In genomic region chr3:143949026-143949637, GRCm38 (mm10) we compare ENCODE assay signal across 12 mouse cellular contexts.
DNase-seq lines count a peak whose midpoint lies in the region; ATAC-seq and TF ChIP-seq lines count a peak whose summit lies in the region.
"Had no signal": no experiment of that assay in that cellular context is flagged by ENCODE, and none has a peak within 500 bp of the region (broad histone marks: within the 10 kb centered on the region; RNA-seq: fewer than 3 reads in every experiment).

No protein-coding gene starts in this region.

- DNase-seq in intestine, embryonic 14.5 days (ENCODE audit: low spot score): no peak
- DNase-seq in Patski (ENCODE audit: low read depth, low spot score): no peak
- DNase-seq in embryo, embryonic 10.5 days (ENCODE audit: low spot score): peak; percentile 58
- DNase-seq in lung, postnatal 0 days (ENCODE audit: low spot score): peak; percentile 72
- no peak for DNase-seq in frontal cortex, postnatal 14 days (ENCODE audit: low spot score in 2 of 2)
- DNase-seq in thymus, postnatal 4 days: no peak
- DNase-seq in left cerebral cortex, adult 9 months (ENCODE audit: low spot score in 2 of 2): no peak
- DNase-seq: heart, postnatal 10 days; right cerebral cortex, postnatal 4 days; thymus, postnatal 25 days had no signal

- no peaks in the 10 kb centered on the region for H3K9me3 ChIP-seq in intestine, embryonic 14.5 days (ENCODE audit: control insufficient read depth, low read length)
- no peaks in the 10 kb centered on the region for H3K9me3 ChIP-seq in intestine, embryonic 15.5 days
- no peaks in the 10 kb centered on the region for H3K9me3 ChIP-seq in lung, postnatal 0 days (ENCODE audit: low read length)

- no peaks in the 10 kb centered on the region for H3K36me3 ChIP-seq in intestine, embryonic 14.5 days (ENCODE audit: control insufficient read depth, insufficient read depth, low read length)
- H3K36me3 ChIP-seq in intestine, embryonic 15.5 days: no peaks in the 10 kb centered on the region
- no peaks in the 10 kb centered on the region for H3K36me3 ChIP-seq in lung, postnatal 0 days (ENCODE audit: insufficient read depth, low read length)

- no peak for ATAC-seq in intestine, embryonic 14.5 days (replicated peaks; ENCODE audit: low FRiP score, low TSS enrichment, low read depth)
- ATAC-seq in intestine, embryonic 15.5 days: no peak
- ATAC-seq in Patski: no peak
- peak; percentile 70 for ATAC-seq in lung, postnatal 0 days

- 78% methylated on average over 11 of the region's 11 CpGs for WGBS in intestine, embryonic 14.5 days
- 77% methylated on average over 11 of the region's 11 CpGs for WGBS in intestine, embryonic 15.5 days
- WGBS in lung, postnatal 0 days: 70% methylated on average over 11 of the region's 11 CpGs

- no peak overlapping the region for H3K9ac ChIP-seq in intestine, embryonic 14.5 days (ENCODE audit: low read length)
- H3K9ac ChIP-seq in intestine, embryonic 15.5 days: no peak overlapping the region
- no peak overlapping the region for H3K9ac ChIP-seq in lung, postnatal 0 days (replicated peaks; ENCODE audit: low read depth)

- peaks cover 14% of the 10 kb centered on the region for H3K4me1 ChIP-seq in intestine, embryonic 14.5 days (replicated peaks; ENCODE audit: control insufficient read depth, insufficient read depth, low read length)
- 0 out of 2 replicates have a peak, but pooled peaks cover 8% of the 10 kb centered on the region for H3K4me1 ChIP-seq in intestine, embryonic 15.5 days (replicated peaks)
- peaks cover 2% of the 10 kb centered on the region; the same call in 1 of the 2 replicates for H3K4me1 ChIP-seq in lung, postnatal 0 days (ENCODE audit: insufficient read depth, low read depth, low read length)

- peak overlapping the region; percentile 38; the same call in 1 of the 2 replicates for H3K27ac ChIP-seq in intestine, embryonic 14.5 days (ENCODE audit: low read depth)
- no peak overlapping the region for H3K27ac ChIP-seq in intestine, embryonic 15.5 days
- H3K27ac ChIP-seq in lung, postnatal 0 days (ENCODE audit: low read length): no peak overlapping the region

- H3K4me2 ChIP-seq in intestine, embryonic 14.5 days (ENCODE audit: low read length): no peak overlapping the region
- H3K4me2 ChIP-seq in intestine, embryonic 15.5 days (replicated peaks): no peak overlapping the region
- no peak overlapping the region for H3K4me2 ChIP-seq in lung, postnatal 0 days (replicated peaks; ENCODE audit: low read depth, low read length)
- H3K4me2 ChIP-seq: midbrain, embryonic 11.5 days had no signal

- H3K4me3 ChIP-seq in intestine, embryonic 14.5 days (ENCODE audit: low read depth, low read length): no peak overlapping the region
- no peak overlapping the region for H3K4me3 ChIP-seq in intestine, embryonic 15.5 days (replicated peaks)
- H3K4me3 ChIP-seq in lung, postnatal 0 days (ENCODE audit: low read depth, low read length): no peak overlapping the region

- POLR2A ChIA-PET in Patski (lab: Charles Lee): no interaction called here

- H3K27me3 ChIP-seq in intestine, embryonic 14.5 days (replicated peaks; ENCODE audit: control insufficient read depth, insufficient read depth, low read length): no peaks in the 10 kb centered on the region
- no peaks in the 10 kb centered on the region for H3K27me3 ChIP-seq in intestine, embryonic 15.5 days (replicated peaks)
- no peaks in the 10 kb centered on the region for H3K27me3 ChIP-seq in Patski
- no peaks in the 10 kb centered on the region for H3K27me3 ChIP-seq in lung, postnatal 0 days (replicated peaks; ENCODE audit: insufficient read depth, low read length)

- no peak for TF ChIP-seq EP300 in lung, postnatal 0 days (IDR thresholded peaks at IDR 0.05)

- TF ChIP-seq CTCF in Patski (IDR thresholded peaks at IDR 0.05): peak; percentile 9
- peak; percentile 26 for TF ChIP-seq CTCF in lung, postnatal 0 days (IDR thresholded peaks at IDR 0.05)

- in situ Hi-C loops in Patski (cut with MboI; ENCODE audit: low pct_unique_long_range_greater_than_20kb): no loop called here

- CTCF ChIA-PET in Patski (lab: Charles Lee): interaction anchor here (2.9 to 4.6 kb wide), 2 partner anchors 12 to 16 kb away, joined by 8 to 16 read pairs; no protein-coding TSS in a partner anchor

Comparison
In these comparisons a context has a peak if more than half of its experiments do, and no peak if none do; other contexts are left out.
1. DNase-seq: peak in embryo, embryonic 10.5 days (single experiment) and lung, postnatal 0 days (single experiment); none in intestine, embryonic 14.5 days (single experiment), Patski (single experiment), frontal cortex, postnatal 14 days (0 of 2), thymus, postnatal 4 days (single experiment) and left cerebral cortex, adult 9 months (0 of 2).